22 mouse cellular contexts compared by ENCODE assay signal in genomic region chr2:134920611-134921280, GRCm38 (mm10).
A peak's percentile ranks its signal among the peaks of the same experiment; 100 is the strongest.
DNase-seq lines count a peak whose midpoint lies in the region; ATAC-seq and TF ChIP-seq lines count a peak whose summit lies in the region.
"Had no signal": no experiment of that assay in that cellular context is flagged by ENCODE, and none has a peak within 500 bp of the region (broad histone marks: within the 10 kb centered on the region; RNA-seq: fewer than 3 reads in every experiment).

No protein-coding gene starts in this region.

- no peak for DNase-seq in forebrain, embryonic 10.5 days (ENCODE audit: extremely low spot score, low spot score)
- no peak for DNase-seq in layer of hippocampus, adult 2 months (ENCODE audit: low spot score in 2 of 2)
- DNase-seq in layer of hippocampus, adult 9-11 months: no peak
- peak; percentile 89 for DNase-seq in cerebellum, adult 8-10 months
- peak; percentile 89 to 93 for DNase-seq in cerebellum, postnatal 36 days
- DNase-seq: adrenal gland, postnatal 25 days; heart, postnatal 14 days; kidney, adult 18-20 months; layer of hippocampus, postnatal 36 days; liver, embryonic 13.5 days; lung, adult 2 months; lung, postnatal 14 days had no signal

- no peak overlapping the region for H3K9ac ChIP-seq in forebrain, embryonic 15.5 days (replicated peaks)
- no peak overlapping the region for H3K9ac ChIP-seq in kidney, embryonic 15.5 days
- H3K9ac ChIP-seq: embryonic facial prominence, embryonic 15.5 days; heart, embryonic 13.5 days; hindbrain, embryonic 12.5 days; liver, embryonic 13.5 days had no signal

- no peaks in the 10 kb centered on the region for H3K9me3 ChIP-seq in forebrain, embryonic 15.5 days
- H3K9me3 ChIP-seq in forebrain, embryonic 10.5 days: no peaks in the 10 kb centered on the region
- no peaks in the 10 kb centered on the region for H3K9me3 ChIP-seq in kidney, embryonic 15.5 days (replicated peaks)
- H3K9me3 ChIP-seq: embryonic facial prominence, embryonic 15.5 days; heart, embryonic 13.5 days; hindbrain, embryonic 12.5 days; liver, embryonic 13.5 days had no signal

- peak; percentile 33; the same call in 1 of the 2 replicates for ATAC-seq in forebrain, embryonic 15.5 days (replicated peaks)
- ATAC-seq in CD4-positive, CD25-positive, alpha-beta regulatory T cell, adult 4 months: no peak
- no peak for ATAC-seq in kidney, embryonic 15.5 days (replicated peaks; ENCODE audit: low FRiP score)
- ATAC-seq: inflammation-experienced regulatory T-cells, adult 6 months had no signal

- peak overlapping the region; percentile 37; the same call in 1 of the 2 replicates for H3K27ac ChIP-seq in forebrain, embryonic 15.5 days (replicated peaks)
- no peak overlapping the region for H3K27ac ChIP-seq in forebrain, embryonic 10.5 days
- H3K27ac ChIP-seq in layer of hippocampus, adult 2 months: peak overlapping the region; percentile 72
- no peak overlapping the region for H3K27ac ChIP-seq in kidney, embryonic 15.5 days
- H3K27ac ChIP-seq: embryonic facial prominence, embryonic 15.5 days; heart, embryonic 13.5 days; hindbrain, embryonic 12.5 days; kidney, postnatal 0 days; liver, embryonic 13.5 days; stomach, postnatal 0 days had no signal

- no peak overlapping the region for H3K4me3 ChIP-seq in forebrain, embryonic 15.5 days
- no peak overlapping the region for H3K4me3 ChIP-seq in forebrain, embryonic 10.5 days
- no peak overlapping the region for H3K4me3 ChIP-seq in layer of hippocampus, adult 2 months
- no peak overlapping the region for H3K4me3 ChIP-seq in kidney, embryonic 15.5 days (replicated peaks)
- H3K4me3 ChIP-seq: embryonic facial prominence, embryonic 15.5 days; heart, embryonic 13.5 days; hindbrain, embryonic 12.5 days; liver, embryonic 13.5 days had no signal

- peaks cover 21% of the 10 kb centered on the region for H3K4me1 ChIP-seq in forebrain, embryonic 15.5 days
- H3K4me1 ChIP-seq in forebrain, embryonic 10.5 days: peaks cover 10% of the 10 kb centered on the region
- H3K4me1 ChIP-seq in kidney, embryonic 15.5 days: no peaks in the 10 kb centered on the region
- H3K4me1 ChIP-seq: embryonic facial prominence, embryonic 15.5 days; hindbrain, embryonic 12.5 days had no signal

- no peak overlapping the region for H3K4me2 ChIP-seq in forebrain, embryonic 15.5 days (replicated peaks)
- H3K4me2 ChIP-seq in kidney, embryonic 15.5 days: no peak overlapping the region
- H3K4me2 ChIP-seq: embryonic facial prominence, embryonic 15.5 days; heart, embryonic 13.5 days; hindbrain, embryonic 12.5 days; liver, embryonic 13.5 days; midbrain, embryonic 11.5 days had no signal

- H3K36me3 ChIP-seq in forebrain, embryonic 15.5 days: no peaks in the 10 kb centered on the region
- H3K36me3 ChIP-seq in forebrain, embryonic 10.5 days (replicated peaks): no peaks in the 10 kb centered on the region
- H3K36me3 ChIP-seq in kidney, embryonic 15.5 days: no peaks in the 10 kb centered on the region
- H3K36me3 ChIP-seq: embryonic facial prominence, embryonic 15.5 days; heart, embryonic 13.5 days; hindbrain, embryonic 12.5 days; liver, embryonic 13.5 days had no signal

- TF ChIP-seq CTCF in layer of hippocampus, adult 2 months (conservative IDR thresholded peaks at IDR 0.05): no peak

- 76% methylated on average over 9 of the region's 9 CpGs for WGBS in forebrain, embryonic 15.5 days
- 88% methylated on average over 9 of the region's 9 CpGs for WGBS in forebrain, embryonic 10.5 days
- WGBS in kidney, embryonic 15.5 days: 84% methylated on average over 9 of the region's 9 CpGs

- H3K27me3 ChIP-seq in forebrain, embryonic 15.5 days: no peaks in the 10 kb centered on the region
- H3K27me3 ChIP-seq in forebrain, embryonic 10.5 days (ENCODE audit: poor library complexity, severe bottlenecking): no peaks in the 10 kb centered on the region
- H3K27me3 ChIP-seq in kidney, embryonic 15.5 days: no peaks in the 10 kb centered on the region
- H3K27me3 ChIP-seq: embryonic facial prominence, embryonic 15.5 days; heart, embryonic 13.5 days; liver, embryonic 13.5 days had no signal

Comparison
In these comparisons a context has a peak if more than half of its experiments do, and no peak if none do; other contexts are left out.
1. H3K27ac ChIP-seq: peak in forebrain, embryonic 15.5 days (single experiment) and layer of hippocampus, adult 2 months (single experiment); none in forebrain, embryonic 10.5 days (single experiment) and kidney, embryonic 15.5 days (single experiment).
2. DNase-seq: peak in cerebellum, adult 8-10 months (single experiment) and cerebellum, postnatal 36 days (2 of 2); none in forebrain, embryonic 10.5 days (single experiment), layer of hippocampus, adult 2 months (0 of 2) and layer of hippocampus, adult 9-11 months (single experiment).